Mouse (Mus musculus) adipocyte (in vitro differentiated cells): ENCODE measurements around the gene Nudt4.

Experiments
- DNase-seq: peaks from one replicate; pipeline ENCODE4 v3.0.0-alpha.2; 2016; ENCODE audit warnings: low spot score

Nudt4 gene

DNA sequence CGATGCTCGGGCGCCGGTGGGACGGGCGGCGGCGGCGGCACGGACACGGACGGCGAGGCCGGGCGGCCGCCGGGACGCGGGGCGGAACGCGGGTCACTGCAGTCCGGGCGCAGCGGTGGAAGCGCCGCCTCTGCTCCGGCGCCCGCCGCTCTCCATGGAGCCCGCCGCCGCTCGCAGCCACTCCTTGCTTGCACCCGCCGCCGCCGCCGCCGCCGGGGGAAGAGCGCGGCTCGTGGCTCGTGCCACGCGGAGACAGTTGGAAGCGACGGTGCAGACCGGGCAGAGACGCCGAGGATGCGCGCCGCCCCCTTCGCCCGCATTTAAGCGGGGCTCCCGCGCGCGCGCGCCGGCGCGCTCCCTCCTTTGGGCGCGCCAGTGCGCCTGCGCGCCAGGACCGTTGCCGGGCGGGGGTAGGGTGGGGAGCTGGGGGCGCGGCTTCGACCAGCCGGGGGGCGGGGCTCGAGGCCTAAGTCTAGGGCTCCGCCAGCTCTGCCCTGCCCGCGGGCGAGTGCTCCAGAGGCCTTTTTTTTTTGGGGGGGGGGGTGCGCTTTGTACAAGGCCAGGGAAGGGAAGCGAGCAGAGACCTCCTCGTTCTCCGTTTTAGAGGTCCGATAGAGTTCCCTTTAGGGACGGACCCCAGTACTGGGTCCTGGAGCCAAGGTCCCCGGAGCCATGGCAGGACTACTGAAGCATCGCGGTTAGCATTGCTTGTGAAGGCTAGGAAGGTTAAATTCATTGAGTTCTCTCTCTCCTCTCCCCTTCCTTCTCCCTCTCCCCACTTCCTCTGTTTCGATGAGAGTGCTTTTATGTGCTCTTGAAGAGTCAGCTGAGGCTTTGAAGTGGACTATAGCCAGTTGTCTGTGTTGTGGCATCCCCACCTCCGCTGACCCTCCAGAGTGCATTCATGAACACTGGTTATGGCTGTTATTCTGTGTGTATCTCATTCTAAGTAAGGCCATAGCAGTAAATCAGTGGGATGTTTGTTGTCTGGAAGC lies at the start of gene Nudt4:
Nudt4 (minus strand) TSS at position 296 of the 995 bp plus-strand sequence.
- peak; percentile 90 for DNase-seq

DNA sequence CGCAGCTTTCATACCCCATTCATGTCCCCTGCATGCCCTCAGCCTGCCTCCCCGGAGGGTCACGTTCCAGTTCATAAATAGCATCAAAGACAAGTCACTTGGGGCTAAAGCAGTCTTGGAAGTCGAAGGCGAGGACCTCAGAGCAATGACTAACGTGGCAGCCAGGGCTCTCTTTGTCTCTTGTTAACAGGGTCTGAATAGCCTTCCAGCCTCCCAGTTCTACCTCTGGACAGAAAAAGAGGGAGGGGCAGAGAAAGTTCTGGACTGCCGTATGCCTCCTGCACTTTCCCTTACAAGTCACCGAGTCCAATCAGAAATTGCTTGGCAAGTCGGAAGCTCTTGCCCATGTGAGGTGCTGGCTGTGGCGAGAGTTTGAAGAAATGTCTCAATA lies 47.4 kb upstream of the Nudt4 start:
- peak; percentile 81 for DNase-seq

DNA sequence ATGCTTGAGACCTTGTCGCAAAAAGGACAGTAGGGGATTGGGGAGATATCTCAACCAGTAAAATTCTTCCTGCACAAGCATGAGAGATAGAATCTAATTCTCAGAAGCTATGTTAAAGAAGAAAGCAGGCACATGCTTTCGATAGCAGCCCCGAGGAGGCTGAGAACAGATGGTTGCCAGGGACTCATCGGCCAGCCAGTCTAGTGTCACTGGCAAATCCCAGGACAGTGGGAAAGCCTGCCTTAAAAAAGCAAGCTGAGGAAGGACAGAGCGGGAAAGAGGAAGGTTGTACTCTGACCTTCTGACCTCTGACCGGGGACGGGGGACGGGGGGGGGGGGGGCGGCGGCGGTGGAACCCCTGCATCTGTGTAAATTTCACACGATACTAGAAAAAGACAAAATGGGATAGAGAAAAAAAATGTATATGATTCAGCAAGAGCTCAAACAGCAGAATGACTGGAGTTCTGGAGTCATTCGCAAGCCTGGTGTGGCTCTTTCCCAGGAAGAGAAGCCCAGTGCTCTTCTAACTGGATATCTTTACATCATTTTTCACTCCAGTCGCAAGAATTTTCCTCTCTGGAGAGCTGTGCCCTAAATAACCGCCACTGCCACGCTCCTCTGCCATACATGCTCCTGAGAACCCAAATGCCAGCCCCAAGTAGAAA lies 46.9 kb upstream of the Nudt4 start:
- no peak for DNase-seq

DNA sequence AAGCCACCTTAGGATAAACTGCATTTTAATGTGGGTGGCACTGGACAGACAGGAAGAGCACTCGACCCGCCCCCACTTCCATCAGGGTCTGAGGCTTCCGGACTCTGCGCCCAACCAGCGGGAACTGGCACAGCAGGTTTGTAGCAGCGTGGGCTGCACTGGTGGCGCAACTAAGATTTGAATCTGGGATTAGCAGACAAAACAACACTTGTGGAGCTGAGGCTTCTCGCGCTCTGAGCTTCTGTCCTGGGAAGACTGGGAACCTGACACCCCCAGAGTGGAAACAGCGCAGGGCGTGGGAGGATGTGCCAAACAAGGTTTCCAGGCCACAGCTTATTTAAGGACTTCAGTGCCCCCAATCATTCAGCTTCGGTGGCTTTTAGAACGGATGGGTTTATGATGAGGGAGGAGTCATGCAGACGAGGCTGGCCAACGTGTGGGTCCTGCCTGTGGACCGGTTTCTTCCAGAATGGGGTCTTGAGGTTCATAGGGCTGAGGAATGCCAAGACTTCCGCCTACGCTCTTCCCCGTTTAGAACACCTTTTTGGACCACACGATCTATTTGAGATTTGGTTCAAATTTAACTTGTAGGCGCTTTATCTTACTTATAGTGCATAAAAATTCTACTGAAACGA lies 41.1 kb upstream of the Nudt4 start:
- DNase-seq: no peak

DNA sequence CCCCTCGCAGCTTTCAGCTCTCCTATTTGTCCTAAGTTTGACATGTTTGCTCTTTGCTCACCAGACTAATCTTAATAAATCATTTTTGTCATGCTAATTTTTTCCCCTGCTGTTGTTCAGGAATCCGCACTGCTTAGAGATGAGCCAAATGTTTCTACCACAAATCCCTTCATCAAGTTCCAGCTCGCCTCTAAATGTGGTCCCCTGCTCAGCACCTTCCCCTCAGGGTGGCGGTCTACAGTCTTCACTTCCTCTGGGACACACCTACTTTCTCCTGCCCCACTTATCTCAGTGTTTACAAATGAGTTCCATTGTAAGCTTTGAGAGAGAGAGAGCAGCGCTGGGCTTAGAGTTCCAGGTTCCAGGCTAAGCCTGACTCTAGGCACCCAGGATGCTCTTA lies 36.6 kb upstream of the Nudt4 start:
- DNase-seq: no peak

DNA sequence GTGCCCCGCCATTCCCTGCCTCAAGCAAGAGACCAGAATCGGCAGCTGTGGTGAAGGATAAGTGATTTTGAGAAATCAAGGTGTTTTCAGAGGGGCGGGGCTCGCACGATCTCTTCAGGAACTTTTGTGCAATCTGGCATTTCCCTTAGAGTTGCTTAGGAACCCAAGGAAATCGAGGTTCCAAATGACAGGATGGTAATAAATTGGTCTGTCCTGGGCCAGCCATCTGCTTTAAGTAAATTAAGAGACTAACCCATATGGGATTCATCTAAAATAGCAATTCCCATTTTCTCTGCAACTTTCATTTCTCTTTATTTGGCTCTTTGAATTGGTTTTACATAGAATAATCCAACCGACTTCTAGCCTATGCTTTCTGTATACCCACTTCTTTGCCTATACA lies 35.8 kb upstream of the Nudt4 start:
- no peak for DNase-seq

DNA sequence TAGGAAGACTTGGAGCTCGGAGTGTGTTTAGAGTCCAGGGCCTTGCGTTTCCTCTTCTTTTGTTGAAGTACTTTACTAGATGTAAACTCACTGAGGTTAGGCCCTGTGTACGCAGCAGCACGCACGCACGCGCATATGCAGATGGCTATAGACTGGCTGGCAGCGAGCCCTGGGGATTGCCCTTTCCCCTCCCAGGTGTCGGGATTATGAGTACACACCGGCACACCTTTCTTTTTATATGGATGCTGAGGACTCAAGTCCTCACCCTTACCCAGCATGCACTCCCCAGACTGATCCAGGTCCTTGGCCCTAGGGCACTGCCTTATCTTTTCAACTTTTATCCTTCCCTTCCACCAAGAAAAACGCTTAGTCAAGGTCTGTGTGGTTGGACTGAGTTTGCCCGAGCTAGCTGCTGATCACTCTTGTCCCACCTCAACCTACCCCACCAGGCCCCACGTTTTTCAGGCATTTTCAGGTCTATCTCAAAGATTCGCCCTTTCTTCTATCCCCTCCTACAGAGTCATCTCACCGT lies 34.2 kb upstream of the Nudt4 start:
- DNase-seq: no peak

DNA sequence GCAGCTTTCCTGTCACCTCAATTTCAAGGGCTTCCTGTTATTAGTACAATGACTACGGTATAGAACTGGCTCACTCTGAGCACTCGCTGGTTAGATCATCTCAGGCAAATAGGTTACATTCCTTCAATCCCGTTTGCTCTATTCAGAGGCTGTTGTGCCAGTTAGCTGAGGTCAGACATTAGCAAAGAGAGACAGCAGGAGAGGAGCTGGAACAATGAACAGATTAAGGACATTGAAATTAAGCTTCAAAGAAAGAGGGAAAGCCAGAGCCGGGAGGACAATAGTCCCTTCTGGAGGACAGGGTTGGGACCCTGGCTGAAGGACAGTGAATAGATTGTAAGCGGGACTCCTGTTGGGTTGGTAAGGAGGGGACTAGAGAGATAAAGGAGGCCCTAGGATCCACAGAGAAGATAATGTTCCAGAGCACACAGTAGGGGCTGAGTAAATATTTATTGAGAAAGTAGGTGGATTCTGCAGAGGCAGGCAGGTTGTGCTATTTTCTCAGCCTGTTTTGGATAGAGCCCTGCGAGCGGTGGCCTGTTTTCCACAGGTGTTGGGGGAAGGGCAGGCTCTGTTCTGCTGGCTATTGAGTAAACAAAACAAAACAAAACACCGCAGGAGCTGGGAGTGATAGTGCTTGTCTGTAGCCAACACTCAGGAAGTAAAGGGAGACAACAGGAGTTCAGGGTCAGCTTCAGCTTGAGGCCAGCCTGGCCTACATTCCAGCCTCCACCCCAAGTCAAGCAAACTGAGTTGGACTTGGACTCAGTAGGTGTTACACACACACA lies 32.1 kb upstream of the Nudt4 start:
- DNase-seq: no peak

DNA sequence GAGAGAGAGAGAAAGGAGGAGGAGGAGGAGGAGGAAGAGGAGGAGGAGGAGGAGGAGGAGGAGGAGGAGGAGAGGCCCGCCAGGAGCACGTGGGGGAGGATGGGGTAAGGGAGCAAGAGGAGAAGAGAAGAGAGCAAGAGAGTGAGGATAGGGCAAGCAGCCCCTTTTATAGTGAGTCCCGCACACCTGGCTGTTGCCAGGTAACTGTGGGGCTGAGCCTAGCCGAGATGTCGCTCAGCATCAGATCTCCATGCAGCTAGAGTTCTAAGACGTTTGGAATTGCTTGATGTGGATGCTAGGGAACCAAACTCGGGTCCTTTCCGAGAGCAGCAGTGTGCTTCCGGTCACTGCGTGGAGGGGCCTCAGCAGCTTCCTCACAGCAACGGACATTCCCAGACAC lies 30.5 kb upstream of the Nudt4 start:
- DNase-seq: no peak

DNA sequence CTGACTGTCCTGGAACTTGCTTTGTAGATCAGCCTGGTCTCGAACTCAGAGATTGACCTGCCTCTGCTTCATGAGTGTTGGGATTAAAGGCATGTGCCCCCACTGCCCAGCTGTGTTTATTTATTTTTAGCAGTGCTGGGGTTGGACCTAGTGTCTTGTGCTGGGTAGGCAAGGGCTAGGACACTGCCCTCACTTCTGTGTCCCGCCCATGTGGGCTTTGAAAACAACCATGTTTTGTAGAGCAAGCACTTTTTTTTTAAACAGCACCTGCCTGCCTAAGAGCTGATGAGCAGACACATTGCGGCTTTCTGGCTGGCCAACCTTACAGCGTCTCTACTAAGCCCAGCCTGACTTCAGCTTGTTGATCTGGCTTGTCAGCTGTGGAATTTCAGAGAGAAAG lies 27.3 kb upstream of the Nudt4 start:
- DNase-seq: no peak

DNA sequence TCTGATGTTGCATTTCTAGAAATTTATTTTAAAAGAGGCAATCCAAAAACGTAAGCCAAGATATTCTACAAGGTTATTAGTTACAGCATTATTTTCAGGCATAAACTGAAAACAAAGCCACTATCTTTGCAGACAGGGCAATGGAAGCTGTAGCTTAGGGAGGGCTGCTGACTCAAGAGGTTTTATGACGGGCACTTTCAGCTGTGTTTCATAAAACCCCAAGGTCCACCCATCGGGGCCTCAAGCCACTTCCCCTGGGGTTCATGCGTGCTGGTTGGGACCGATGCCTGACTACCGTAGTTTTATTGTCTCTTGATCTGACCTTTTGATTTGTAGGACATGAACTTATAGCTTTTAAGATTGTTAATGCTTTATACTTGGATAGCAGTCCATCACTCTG lies 26.2 kb upstream of the Nudt4 start:
- no peak for DNase-seq

DNA sequence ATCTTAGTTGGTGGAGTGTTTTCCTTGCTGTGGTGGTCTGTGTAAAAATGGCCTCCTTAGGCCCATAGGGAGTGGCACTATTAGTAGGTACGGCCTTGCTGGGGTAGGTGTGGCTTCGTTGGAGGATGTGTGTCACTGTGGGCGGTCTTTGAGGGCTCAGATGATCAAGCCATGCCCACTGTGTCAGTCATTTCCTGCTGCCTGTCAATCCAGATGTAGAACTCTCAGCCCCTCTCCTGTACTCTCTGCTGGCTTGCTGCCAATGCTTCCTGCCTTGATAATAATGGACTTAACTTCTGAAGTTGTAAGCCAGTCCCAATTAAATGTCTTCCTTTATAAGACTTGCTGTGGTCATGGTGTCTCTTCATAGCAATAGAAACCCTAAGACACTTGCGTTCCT lies 25.2 kb upstream of the Nudt4 start:
- no peak for DNase-seq

DNA sequence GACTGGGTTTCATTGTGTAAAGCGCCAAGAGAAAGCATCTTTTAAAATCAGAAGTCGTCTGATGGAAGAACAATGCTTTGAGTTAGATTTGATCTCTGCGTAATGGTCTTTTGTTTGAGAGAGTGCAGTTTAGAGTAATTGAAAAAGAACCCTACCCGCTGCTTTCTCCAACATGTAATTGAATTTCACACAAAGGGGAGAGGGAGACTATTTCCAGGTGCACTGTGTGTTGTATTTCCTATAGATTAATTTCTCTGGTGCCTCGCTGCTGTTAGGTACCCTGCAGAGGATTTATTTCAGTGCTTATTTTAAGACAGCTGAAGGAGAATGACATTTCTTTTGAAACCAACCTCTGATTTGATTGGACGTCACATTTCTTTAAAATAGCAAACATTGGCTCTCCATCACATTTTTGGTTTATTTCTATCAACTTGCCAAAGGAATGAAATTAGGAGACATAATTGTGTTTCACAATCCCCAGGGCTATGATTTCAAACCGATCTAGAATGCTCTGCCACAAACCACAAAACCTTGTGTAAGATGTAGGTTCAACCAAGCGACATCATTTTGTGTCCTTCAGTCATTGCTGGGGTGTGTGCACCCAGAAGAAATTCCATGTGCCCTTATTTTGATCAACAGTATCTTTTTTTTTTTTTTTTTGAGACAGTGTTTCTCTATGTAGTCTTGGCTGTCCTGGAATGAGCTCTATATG lies 23.7 kb upstream of the Nudt4 start:
- DNase-seq: no peak

DNA sequence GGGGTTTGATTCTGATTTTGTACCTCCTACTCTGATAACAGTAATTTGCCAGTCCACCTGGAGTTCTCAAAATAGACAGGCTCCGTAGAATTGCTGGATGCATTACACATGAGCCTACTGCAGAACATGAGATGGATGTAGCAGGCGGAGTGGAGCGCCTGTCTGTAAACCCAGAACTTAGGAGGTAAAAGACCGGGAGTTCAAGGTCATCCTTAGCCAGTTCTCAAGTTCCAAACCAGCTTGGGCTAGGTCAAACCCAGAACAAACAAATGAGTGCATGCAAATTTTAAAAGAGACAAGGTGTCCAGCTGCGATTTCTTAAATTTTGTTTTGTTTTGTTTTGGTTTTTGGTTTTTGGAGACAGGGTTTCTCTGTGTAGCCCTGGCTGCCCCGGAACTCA lies 21.6 kb upstream of the Nudt4 start:
- no peak for DNase-seq

DNA sequence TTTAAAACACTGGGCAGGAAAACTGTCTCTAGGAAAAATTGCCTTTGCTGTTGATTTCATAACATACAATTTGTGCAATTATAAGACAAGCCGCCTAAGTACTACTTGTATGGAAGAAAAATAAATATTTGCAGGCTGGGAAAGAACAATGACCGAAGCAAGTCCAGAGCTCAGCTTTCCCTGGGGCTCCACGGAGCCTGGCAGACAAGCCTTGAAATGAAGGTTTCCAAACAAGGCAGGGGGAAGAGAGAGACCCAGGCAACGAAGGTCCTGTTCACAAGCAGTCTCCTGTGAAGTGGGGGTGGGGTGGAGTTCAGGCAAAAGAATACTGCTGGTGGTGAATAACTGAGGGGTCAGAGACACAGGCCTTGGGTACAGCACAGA lies 13.6 kb upstream of the Nudt4 start:
- DNase-seq: peak; percentile 77

DNA sequence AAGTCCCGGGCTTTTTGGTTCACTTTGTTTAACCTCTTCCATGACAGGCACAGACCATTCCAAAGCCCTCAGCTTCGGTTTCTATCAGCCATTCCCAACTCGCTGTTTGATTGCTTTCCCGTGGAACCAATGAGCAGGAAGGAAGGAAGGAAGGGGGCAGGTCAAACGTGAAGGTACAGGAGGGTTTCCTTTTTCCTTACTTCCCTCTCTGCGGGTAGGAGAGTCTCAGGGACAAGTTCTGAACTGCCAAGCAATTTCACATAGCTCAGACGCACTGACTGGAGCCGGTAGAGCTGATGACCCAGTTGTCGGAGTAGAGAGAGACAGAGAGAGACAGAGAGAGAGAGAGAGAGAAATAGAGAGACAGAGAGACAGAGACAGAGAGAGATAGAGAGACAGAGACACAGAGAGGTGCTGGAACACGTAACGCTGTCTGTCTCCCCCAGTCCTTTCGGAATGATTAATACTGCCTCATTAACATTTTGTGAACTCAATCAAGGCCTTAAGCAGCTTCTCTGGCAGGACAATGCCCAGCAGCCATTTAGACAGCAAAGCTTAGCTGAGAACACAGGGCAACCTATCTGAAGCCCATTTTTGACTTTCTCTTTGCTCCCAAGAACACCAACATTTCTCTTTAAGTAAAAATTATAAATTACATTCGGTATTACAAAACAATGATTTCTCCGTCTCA lies 13.1 kb upstream of the Nudt4 start:
- DNase-seq: no peak

DNA sequence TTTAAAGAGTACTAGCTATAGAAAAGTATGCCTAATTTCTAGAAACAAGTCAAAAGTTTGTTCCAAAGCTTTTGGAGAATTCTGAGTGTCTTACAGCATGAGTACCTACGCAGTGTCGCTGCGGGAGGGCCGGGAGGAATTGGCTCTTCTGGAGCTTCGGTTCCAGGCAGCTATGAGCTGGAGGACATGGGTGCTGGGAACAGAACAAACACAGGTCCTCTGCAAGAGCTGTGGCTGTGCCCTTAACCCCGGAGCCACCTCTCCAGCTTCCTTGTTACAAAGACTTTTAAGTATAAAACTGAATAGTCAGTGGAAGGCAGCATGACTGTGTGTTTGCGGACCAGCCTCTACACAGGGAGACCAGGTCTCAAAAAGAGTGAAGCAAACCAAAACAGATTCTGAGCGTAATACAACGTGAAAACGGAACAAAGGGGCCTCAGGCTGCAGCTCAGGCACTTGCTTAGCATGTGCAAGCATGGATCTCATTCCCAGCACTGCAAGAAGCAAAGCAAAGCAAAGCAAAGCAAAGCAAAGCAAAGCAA lies 12.0 kb upstream of the Nudt4 start:
- no peak for DNase-seq

DNA sequence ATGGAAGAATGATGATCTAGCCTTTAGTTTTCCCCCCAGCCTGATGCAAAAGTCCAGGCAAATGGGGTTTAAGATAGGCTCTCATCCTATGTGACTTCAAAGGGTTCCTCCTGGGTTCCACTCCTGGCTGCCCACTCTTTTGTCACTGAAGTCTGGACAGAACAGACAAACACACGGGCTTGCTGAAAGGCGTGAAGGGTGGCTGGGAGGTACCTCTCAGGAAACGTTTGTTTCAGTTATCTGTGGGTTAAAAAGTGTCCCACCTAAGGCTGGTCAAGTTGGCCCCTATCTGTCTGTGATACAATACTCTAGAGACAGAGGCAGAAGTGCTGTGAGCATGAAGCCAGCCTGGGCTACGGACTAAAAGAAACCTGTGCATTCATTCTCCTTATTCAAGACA lies 11.0 kb upstream of the Nudt4 start:
- no peak for DNase-seq

DNA sequence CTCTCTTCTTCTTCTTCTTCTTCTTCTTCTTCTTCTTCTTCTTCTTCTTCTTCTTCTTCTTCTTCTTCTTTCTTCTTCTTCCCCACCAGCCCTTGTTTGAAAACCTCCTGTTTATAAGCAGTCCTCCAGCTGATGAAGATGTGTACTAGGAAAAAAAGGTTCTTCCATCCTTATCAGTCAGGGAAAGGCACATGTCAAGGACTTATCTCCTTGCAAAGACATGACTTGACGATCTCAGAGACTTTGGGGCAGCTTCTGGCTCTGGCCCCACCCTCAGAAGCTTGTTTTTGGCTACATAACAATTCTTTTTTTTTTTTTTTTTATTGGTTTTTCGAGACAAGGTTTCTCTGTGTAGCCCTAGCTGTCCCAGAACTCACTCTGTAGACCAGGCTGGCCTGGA lies 5.5 kb upstream of the Nudt4 start:
- no peak for DNase-seq

DNA sequence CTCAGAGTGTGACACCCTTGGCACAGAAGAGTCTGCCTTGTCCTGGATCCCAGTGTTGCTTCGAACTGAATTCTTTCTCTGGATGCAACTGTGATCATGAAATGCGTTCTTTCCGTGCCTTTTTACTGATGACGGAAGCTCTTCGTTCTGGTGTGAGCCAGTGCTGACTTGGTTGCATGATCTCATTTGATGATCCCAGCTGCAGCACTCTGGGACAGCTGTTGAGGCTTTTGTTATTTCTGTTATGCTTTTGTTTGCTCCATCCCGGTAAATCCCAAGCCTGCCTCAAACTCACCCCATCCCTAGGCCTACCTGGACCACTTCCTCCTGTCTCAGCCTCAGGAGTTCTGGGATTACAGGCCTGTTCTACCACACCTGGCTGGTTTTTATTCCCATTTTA lies 4.1 kb upstream of the Nudt4 start:
- DNase-seq: no peak
